Mouse (Mus musculus): ENCODE measurements around the gene Tbc1d22b. TPM values are rescaled to one million over a fixed set of nuclear protein-coding genes. Genes with fewer than 3 reads are reported as not detected.
A peak's percentile ranks its signal among the peaks of the same experiment; 100 is the strongest.
"Not testable (repeated sequence)": the region's sequence is repeated elsewhere in the genome, so short reads cannot be mapped to it uniquely, and the experiment has no call there.

Tbc1d22b gene
- total RNA-seq, 2 experiments from 2014 or later: 40.1 to 46.0 TPM

- peak; percentile 24 to 43 for DNase-seq (ENCODE audit: low spot score in 2 of 2)
Observed at GRCm38 (mm10) chr17:29589221-29589898, 39.8 kb downstream of the Tbc1d22b start.

GRCm38 (mm10) chr17:29595891-29596770 lies 46.5 kb downstream of the Tbc1d22b start:
- DNase-seq (ENCODE audit: low spot score in 2 of 2): no peak

- no peak for DNase-seq (ENCODE audit: low spot score in 2 of 2)
Observed at GRCm38 (mm10) chr17:29596771-29597132, 47.2 kb downstream of the Tbc1d22b start.

- no peak for DNase-seq (ENCODE audit: low spot score in 2 of 2)
Observed at GRCm38 (mm10) chr17:29599051-29599450, 49.5 kb downstream of the Tbc1d22b start.

GRCm38 (mm10) chr17:29599537-29599936 lies 50.0 kb downstream of the Tbc1d22b start:
- DNase-seq (ENCODE audit: low spot score in 2 of 2): no peak

GRCm38 (mm10) chr17:29601391-29601790 lies 51.8 kb downstream of the Tbc1d22b start:
- no peak for DNase-seq (ENCODE audit: low spot score in 2 of 2)

- peak; percentile 87 for DNase-seq (ENCODE audit: low spot score in 2 of 2)
Observed at GRCm38 (mm10) chr17:29603283-29603682, 53.7 kb downstream of the Tbc1d22b start.

GRCm38 (mm10) chr17:29613453-29613852 lies 63.9 kb downstream of the Tbc1d22b start:
- not testable (repeated sequence) for DNase-seq (ENCODE audit: low spot score in 2 of 2)

- peak; percentile 93 to 96 for DNase-seq (ENCODE audit: low spot score in 2 of 2)
Observed at GRCm38 (mm10) chr17:29614115-29615023, 64.8 kb downstream of the Tbc1d22b start, which contains the start of the genes Rnf8 and Gm28043. Gene Rnf8 (plus strand): TSS chr17:29614790. Gene Gm28043 (plus strand): TSS chr17:29614876.

- no peak for DNase-seq (ENCODE audit: low spot score in 2 of 2)
Observed at GRCm38 (mm10) chr17:29615024-29615551, 65.5 kb downstream of the Tbc1d22b start.

GRCm38 (mm10) chr17:29615616-29616015 lies 66.0 kb downstream of the Tbc1d22b start:
- no peak for DNase-seq (ENCODE audit: low spot score in 2 of 2)

GRCm38 (mm10) chr17:29619231-29619630 lies 69.6 kb downstream of the Tbc1d22b start:
- no peak for DNase-seq (ENCODE audit: low spot score in 2 of 2)

- DNase-seq (ENCODE audit: low spot score in 2 of 2): no peak
Observed at GRCm38 (mm10) chr17:29623488-29623887, 73.9 kb downstream of the Tbc1d22b start.

- DNase-seq (ENCODE audit: low spot score in 2 of 2): no peak
Observed at GRCm38 (mm10) chr17:29627285-29627684, 77.7 kb downstream of the Tbc1d22b start.

- DNase-seq (ENCODE audit: low spot score in 2 of 2): no peak
Observed at GRCm38 (mm10) chr17:29628946-29629345, 79.4 kb downstream of the Tbc1d22b start.

GRCm38 (mm10) chr17:29629620-29630019 lies 80.0 kb downstream of the Tbc1d22b start:
- DNase-seq (ENCODE audit: low spot score in 2 of 2): no peak

GRCm38 (mm10) chr17:29632312-29632711 lies 82.7 kb downstream of the Tbc1d22b start:
- no peak for DNase-seq (ENCODE audit: low spot score in 2 of 2)

GRCm38 (mm10) chr17:29635492-29635891 lies 85.9 kb downstream of the Tbc1d22b start:
- no peak for DNase-seq (ENCODE audit: low spot score in 2 of 2)

GRCm38 (mm10) chr17:29636118-29636517 lies 86.5 kb downstream of the Tbc1d22b start:
- DNase-seq (ENCODE audit: low spot score in 2 of 2): peak; percentile 44 to 51

- no peak for DNase-seq (ENCODE audit: low spot score in 2 of 2)
Observed at GRCm38 (mm10) chr17:29637377-29637776, 87.8 kb downstream of the Tbc1d22b start.

- DNase-seq (ENCODE audit: low spot score in 2 of 2): no peak
Observed at GRCm38 (mm10) chr17:29637895-29638294, 88.3 kb downstream of the Tbc1d22b start.

Measured in layer of hippocampus, postnatal 10 days (tissue).